Mouse (Mus musculus) kidney, adult 2 months (tissue): ENCODE measurements around the gene Fiz1.

Experiments used
- CTCF ChIP-seq: fragments of 200-500 bp; conservative IDR thresholded peaks from 2 replicates; pipeline ENCODE4 v1.5.1; 2011; ENCODE audit warnings: low read depth, mild to moderate bottlenecking, control low read depth, low read length, moderate library complexity, mixed read lengths; ENCODE audit not compliant: insufficient read depth, insufficient read length
- POLR2A ChIP-seq: fragments of 200-500 bp; IDR thresholded peaks from one replicate; pipeline ENCODE4 v1.6.1; 2011; ENCODE audit warnings: low read depth, low read length, control low read depth

GRCm38 (mm10) chr7:4972321-4973047 is 42.0 kb downstream of the Fiz1 start:
- TF ChIP-seq POLR2A: no peak
- TF ChIP-seq CTCF: no peak
